Mouse (Mus musculus) liver, postnatal 0 days (tissue): ENCODE measurements around the gene Jagn1.

Experiments used
- CTCF ChIP-seq: sonication (generic); IDR thresholded peaks from 2 replicates; pipeline ENCODE4 v1.5.1; 2016; ENCODE audit warnings: antibody characterized with exemption, low read depth
- EP300 ChIP-seq: IDR thresholded peaks from 2 replicates; pipeline ENCODE4 v1.6.1; 2016; ENCODE audit warnings: antibody characterized with exemption, low read depth, mild to moderate bottlenecking

GRCm38 (mm10) chr6:113464040-113464439 lies 21.7 kb downstream of the Jagn1 start:
- TF ChIP-seq CTCF (no peak), EP300 (no peak)
